Mouse (Mus musculus) MN1 (cell line): Measurements from ENCODE around the gene 4933421I07Rik.

Experiments
- DNase-seq: peaks from one replicate; pipeline ENCODE4 v3.0.0-alpha.2; 2016; ENCODE audit warnings: low spot score

Gene 4933421I07Rik

GRCm38 (mm10) chr7:42447850-42448249 is at the start of gene 4933421I07Rik:
Gene 4933421I07Rik (minus strand): TSS chr7:42448120.
- no peak for DNase-seq

GRCm38 (mm10) chr7:42497356-42497755 is 49.4 kb upstream of the 4933421I07Rik start:
- no peak for DNase-seq

GRCm38 (mm10) chr7:42496202-42496601 is 48.3 kb upstream of the 4933421I07Rik start:
- DNase-seq = no peak

- no peak for DNase-seq
These were observed 42.9 kb upstream of the 4933421I07Rik start for GRCm38 (mm10) chr7:42490859-42491258.

- no peak for DNase-seq
These were observed 42.4 kb upstream of the 4933421I07Rik start for GRCm38 (mm10) chr7:42490358-42490757.

GRCm38 (mm10) chr7:42454640-42455039 is 6.7 kb upstream of the 4933421I07Rik start:
- DNase-seq = no peak

- peak; percentile 20 for DNase-seq
These were observed 2.7 kb upstream of the 4933421I07Rik start for GRCm38 (mm10) chr7:42450618-42451017.

DNA sequence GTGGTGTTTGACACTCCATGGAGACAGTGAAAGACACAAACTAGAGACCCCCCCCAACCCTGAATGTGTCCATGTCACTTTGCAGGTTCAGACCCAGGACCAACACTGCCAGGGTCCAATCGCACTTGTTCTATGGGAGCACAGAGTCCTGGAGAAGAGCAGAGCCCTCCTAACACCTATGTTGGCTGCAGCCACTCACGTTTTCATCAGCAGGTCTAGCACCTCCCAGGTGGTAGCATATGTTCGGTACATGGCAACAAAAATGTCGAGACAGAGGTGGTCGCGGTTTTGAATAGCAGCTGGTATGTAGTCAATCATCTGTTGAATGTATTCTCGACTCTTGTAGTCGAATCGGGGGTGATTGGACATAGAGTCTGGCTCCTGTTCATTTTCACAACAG is 568 bp downstream of the 4933421I07Rik start:
- DNase-seq = no peak
